10 mouse cellular contexts compared by ENCODE assay signal in the genomic region with DNA sequence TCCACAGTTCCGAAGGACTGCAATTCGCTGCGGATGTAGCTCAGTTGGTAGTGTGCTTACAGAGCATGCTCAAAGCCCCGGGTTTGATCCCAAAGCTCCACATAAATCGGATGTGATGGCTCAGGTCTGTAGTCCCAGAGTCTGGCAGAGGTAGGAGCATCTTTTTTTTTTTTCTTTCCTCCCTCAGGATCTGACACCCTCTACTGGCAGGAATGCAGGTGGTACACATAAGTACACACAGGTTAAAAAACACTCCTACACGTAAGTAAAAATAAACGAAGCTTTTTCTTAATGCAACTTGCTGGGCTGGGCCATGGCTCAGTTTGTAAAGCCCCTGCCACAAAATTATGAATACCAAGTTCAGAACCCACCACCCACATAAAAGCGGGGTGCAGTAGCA. TPM values are rescaled to one million over a fixed set of nuclear protein-coding genes. Genes with fewer than 3 reads are reported as not detected.
DNase-seq lines count a peak whose midpoint lies in the region; ATAC-seq and TF ChIP-seq lines count a peak whose summit lies in the region.
"Had no signal": no experiment of that assay in that cellular context is flagged by ENCODE, and none has a peak within 500 bp of the region (broad histone marks: within the 10 kb centered on the region; RNA-seq: fewer than 3 reads in every experiment).

No protein-coding gene starts in this region.

- DNase-seq in heart, adult 2 months, result no peak
- DNase-seq in midbrain, embryonic 14.5 days, result peak; percentile 26
- DNase-seq in brain, adult 2 months (ENCODE audit: low read depth, low spot score), result peak; percentile 66
- peak; percentile 53 for DNase-seq in mesoderm, embryonic 11.5 days (ENCODE audit: low read depth, low spot score)
- no peak for DNase-seq in right cerebral cortex, postnatal 25 days
- DNase-seq: gastrocnemius, postnatal 14 days had no signal

- no peak overlapping the region for H3K4me2 ChIP-seq in heart, embryonic 12.5 days
- no peak overlapping the region for H3K4me2 ChIP-seq in midbrain, embryonic 14.5 days (ENCODE audit: low read length)
- no peak overlapping the region for H3K4me2 ChIP-seq in midbrain, embryonic 15.5 days
- H3K4me2 ChIP-seq: liver, embryonic 15.5 days had no signal

- no peaks in the 10 kb centered on the region for H3K9me3 ChIP-seq in heart, embryonic 12.5 days (replicated peaks)
- no peaks in the 10 kb centered on the region for H3K9me3 ChIP-seq in midbrain, embryonic 14.5 days (ENCODE audit: control insufficient read depth, low read length)
- H3K9me3 ChIP-seq in midbrain, embryonic 15.5 days, result no peaks in the 10 kb centered on the region
- H3K9me3 ChIP-seq: liver, embryonic 15.5 days had no signal

- no peaks in the 10 kb centered on the region for H3K79me2 ChIP-seq in heart, adult 2 months (replicated peaks; ENCODE audit: control insufficient read depth, insufficient read depth, low read length)

- ATAC-seq in heart, embryonic 12.5 days (ENCODE audit: insufficient number of reproducible peaks, low FRiP score), result no peak
- ATAC-seq in midbrain, embryonic 14.5 days (ENCODE audit: low FRiP score, low TSS enrichment), result no peak
- no peak for ATAC-seq in midbrain, embryonic 15.5 days (replicated peaks)
- ATAC-seq: hindbrain, embryonic 16.5 days had no signal

- TF ChIP-seq EP300 in heart, adult 2 months (IDR thresholded peaks at IDR 0.05; ENCODE audit: insufficient read depth, low read depth, low read length), result no peak

- intact Hi-C loops in heart, adult 2 months (cut with DNase I), result no loop called here

- H3K27me3 ChIP-seq in heart, adult 2 months (ENCODE audit: control insufficient read depth, insufficient read depth, low read length), result no peaks in the 10 kb centered on the region
- no peaks in the 10 kb centered on the region for H3K27me3 ChIP-seq in heart, embryonic 12.5 days (replicated peaks)
- H3K27me3 ChIP-seq in midbrain, embryonic 14.5 days (ENCODE audit: control insufficient read depth, insufficient read depth, low read length), result no peaks in the 10 kb centered on the region
- H3K27me3 ChIP-seq in midbrain, embryonic 15.5 days (replicated peaks), result no peaks in the 10 kb centered on the region
- H3K27me3 ChIP-seq: liver, embryonic 15.5 days had no signal

- WGBS in heart, adult 2 months, result 60% methylated on average over 8 of the region's 8 CpGs
- 51% methylated on average over 8 of the region's 8 CpGs for WGBS in heart, embryonic 12.5 days
- 53% methylated on average over 8 of the region's 8 CpGs for WGBS in midbrain, embryonic 14.5 days
- 63% methylated on average over 8 of the region's 8 CpGs for WGBS in midbrain, embryonic 15.5 days

- H3K27ac ChIP-seq in heart, adult 2 months, result no peak overlapping the region
- H3K27ac ChIP-seq in heart, embryonic 12.5 days (ENCODE audit: poor library complexity, severe bottlenecking), result no peak overlapping the region
- H3K27ac ChIP-seq in midbrain, embryonic 14.5 days (replicated peaks; ENCODE audit: low read depth, low read length), result no peak overlapping the region
- H3K27ac ChIP-seq in midbrain, embryonic 15.5 days, result no peak overlapping the region
- H3K27ac ChIP-seq: liver, embryonic 15.5 days had no signal

- no peak for TF ChIP-seq POLR2A in heart, adult 2 months (IDR thresholded peaks at IDR 0.05; ENCODE audit: insufficient read depth, low read depth, low read length)

- peak; percentile 76 for TF ChIP-seq CTCF in heart, adult 2 months (IDR thresholded peaks at IDR 0.05)

- no peak overlapping the region for H3K9ac ChIP-seq in heart, adult 2 months (ENCODE audit: low read depth, low read length)
- H3K9ac ChIP-seq in heart, embryonic 12.5 days, result no peak overlapping the region
- H3K9ac ChIP-seq in midbrain, embryonic 14.5 days (replicated peaks; ENCODE audit: low read length), result no peak overlapping the region
- H3K9ac ChIP-seq in midbrain, embryonic 15.5 days, result no peak overlapping the region
- H3K9ac ChIP-seq: liver, embryonic 15.5 days had no signal

- H3K4me1 ChIP-seq in heart, adult 2 months (ENCODE audit: control insufficient read depth, insufficient read depth, low read length), result no peaks in the 10 kb centered on the region; the same call in 1 of the 2 replicates
- peaks cover 4% of the 10 kb centered on the region; the same call in 1 of the 2 replicates for H3K4me1 ChIP-seq in heart, embryonic 12.5 days (replicated peaks)
- H3K4me1 ChIP-seq in midbrain, embryonic 14.5 days (ENCODE audit: control insufficient read depth, insufficient read depth, low read length), result no peaks in the 10 kb centered on the region
- H3K4me1 ChIP-seq in midbrain, embryonic 15.5 days, result no peaks in the 10 kb centered on the region
- H3K4me1 ChIP-seq: liver, embryonic 15.5 days had no signal

- no peaks in the 10 kb centered on the region for H3K36me3 ChIP-seq in heart, adult 2 months (ENCODE audit: control insufficient read depth, insufficient read depth, low read length)
- H3K36me3 ChIP-seq in heart, embryonic 12.5 days, result no peaks in the 10 kb centered on the region
- H3K36me3 ChIP-seq in midbrain, embryonic 14.5 days (ENCODE audit: control insufficient read depth, insufficient read depth, low read length), result no peaks in the 10 kb centered on the region
- no peaks in the 10 kb centered on the region for H3K36me3 ChIP-seq in midbrain, embryonic 15.5 days (replicated peaks)
- H3K36me3 ChIP-seq: liver, embryonic 15.5 days had no signal

- H3K4me3 ChIP-seq in heart, adult 2 months, result no peak overlapping the region
- H3K4me3 ChIP-seq in heart, embryonic 12.5 days, result no peak overlapping the region
- no peak overlapping the region for H3K4me3 ChIP-seq in midbrain, embryonic 14.5 days (replicated peaks; ENCODE audit: low read depth, low read length)
- no peak overlapping the region for H3K4me3 ChIP-seq in midbrain, embryonic 15.5 days
- H3K4me3 ChIP-seq: liver, embryonic 15.5 days had no signal

RNA-seq across cellular contexts. Expression of a gene that starts 28.3 kb away (rescaled TPM):
- total RNA-seq in heart, adult 2 months (2021), result 10 to 100 TPM; 51.0 to 58.3 TPM
- polyA plus RNA-seq in heart, adult 2 months (2012; rRNA removed), result 27.0 and 37.1 TPM in 2 replicates
- 29.9 and 30.2 TPM in 2 replicates for polyA plus RNA-seq in heart, embryonic 12.5 days (2016; fragmentation: Nextera tagmentation; extraction: Ambion mirVana)
- polyA plus RNA-seq in midbrain, embryonic 14.5 days (2014; fragmentation: Nextera tagmentation; extraction: Ambion mirVana), result 40.0 and 82.4 TPM in 2 replicates
- 151 and 161 TPM in 2 replicates for polyA plus RNA-seq in midbrain, embryonic 15.5 days (2015; fragmentation: Nextera tagmentation; extraction: Ambion mirVana)

RNA-seq across cellular contexts. Expression of a gene that starts 30.0 kb away (rescaled TPM):
- total RNA-seq in heart, adult 2 months (2021), result 10 to 100 TPM; 10.8 to 14.6 TPM
- 11.2 and 12.2 TPM in 2 replicates for polyA plus RNA-seq in heart, adult 2 months (2012; rRNA removed)
- 20.1 and 20.9 TPM in 2 replicates for polyA plus RNA-seq in heart, embryonic 12.5 days (2016; fragmentation: Nextera tagmentation; extraction: Ambion mirVana)
- polyA plus RNA-seq in midbrain, embryonic 14.5 days (2014; fragmentation: Nextera tagmentation; extraction: Ambion mirVana), result 7.0 and 10.8 TPM in 2 replicates
- 8.4 and 10.1 TPM in 2 replicates for polyA plus RNA-seq in midbrain, embryonic 15.5 days (2015; fragmentation: Nextera tagmentation; extraction: Ambion mirVana)

RNA-seq across cellular contexts. Expression of a gene that starts 30.7 kb away (rescaled TPM):
- 1 to 10 TPM; 9.5 to 9.9 TPM for total RNA-seq in heart, adult 2 months (2021)
- polyA plus RNA-seq in heart, adult 2 months (2012; rRNA removed), result 4.2 and 7.2 TPM in 2 replicates
- polyA plus RNA-seq in heart, embryonic 12.5 days (2016; fragmentation: Nextera tagmentation; extraction: Ambion mirVana), result 46.4 and 49.7 TPM in 2 replicates
- 37.3 and 55.2 TPM in 2 replicates for polyA plus RNA-seq in midbrain, embryonic 14.5 days (2014; fragmentation: Nextera tagmentation; extraction: Ambion mirVana)
- polyA plus RNA-seq in midbrain, embryonic 15.5 days (2015; fragmentation: Nextera tagmentation; extraction: Ambion mirVana), result 42.5 and 48.7 TPM in 2 replicates

Comparison
In these comparisons a context has a peak if more than half of its experiments do, and no peak if none do; other contexts are left out.
1. DNase-seq: peak in midbrain, embryonic 14.5 days (single experiment), brain, adult 2 months (single experiment) and mesoderm, embryonic 11.5 days (single experiment); none in heart, adult 2 months (0 of 2) and right cerebral cortex, postnatal 25 days (single experiment).